Mouse (Mus musculus) cerebellum, postnatal 36 days (tissue): ENCODE results near the gene Zkscan1.
"Not testable (repeated sequence)": the region's sequence is repeated elsewhere in the genome, so short reads cannot be mapped to it uniquely, and the experiment has no call there.

Experiments used
- DNase-seq, 2 experiments: peaks; one replicate each; pipeline ENCODE4 v3.0.0; 2021 to 2022; ENCODE audit warnings: mixed read lengths in 2 of 2

Gene Zkscan1

DNA sequence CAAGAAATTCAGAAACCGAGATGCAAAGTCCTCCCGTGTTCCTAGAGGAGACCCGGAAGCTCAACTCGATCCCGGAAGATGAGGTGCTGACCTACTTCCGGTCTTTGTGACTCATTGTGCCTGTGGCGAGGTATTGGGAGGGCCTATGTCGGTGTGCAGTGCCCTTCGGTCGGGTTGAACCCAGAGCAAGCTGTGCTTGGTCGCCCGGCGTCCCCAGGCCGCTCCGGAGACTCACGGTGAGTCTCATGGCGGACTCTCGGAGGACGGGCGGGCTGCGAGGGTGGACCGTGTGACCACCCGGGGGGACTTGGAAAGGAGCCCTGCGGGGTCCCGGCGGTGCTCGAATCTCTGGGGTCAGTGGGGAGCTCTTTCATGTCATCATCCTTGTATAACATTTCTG lies at the start of gene Zkscan1:
TSS of gene Zkscan1 (plus strand) at position 89 of the 400 bp plus-strand sequence.
- peak; percentile 77 to 80 for DNase-seq

DNA sequence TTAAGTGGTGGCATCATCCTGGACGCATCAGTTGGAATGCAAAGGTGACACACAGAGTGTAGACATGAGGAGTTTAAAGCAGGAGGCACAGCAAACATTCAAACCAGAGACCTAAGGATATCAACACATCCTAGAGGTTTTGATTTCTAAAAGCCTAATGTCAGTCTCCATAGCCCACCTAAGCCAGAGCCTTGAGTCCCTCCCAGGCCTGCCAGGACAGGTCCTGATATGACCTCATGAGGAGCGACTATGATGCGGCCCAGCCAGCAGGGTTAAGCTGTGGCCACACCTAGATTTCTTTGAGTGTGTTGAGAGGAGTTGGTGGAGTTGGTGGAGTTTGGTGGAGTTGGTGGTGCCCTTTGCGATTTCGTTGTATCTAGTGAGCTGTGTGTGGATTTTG lies 32.0 kb upstream of the Zkscan1 start, which contains the start of gene Smok3c:
TSS of gene Smok3c (plus strand) at position 301 of the 400 bp plus-strand sequence.
- not testable (repeated sequence) for DNase-seq

DNA sequence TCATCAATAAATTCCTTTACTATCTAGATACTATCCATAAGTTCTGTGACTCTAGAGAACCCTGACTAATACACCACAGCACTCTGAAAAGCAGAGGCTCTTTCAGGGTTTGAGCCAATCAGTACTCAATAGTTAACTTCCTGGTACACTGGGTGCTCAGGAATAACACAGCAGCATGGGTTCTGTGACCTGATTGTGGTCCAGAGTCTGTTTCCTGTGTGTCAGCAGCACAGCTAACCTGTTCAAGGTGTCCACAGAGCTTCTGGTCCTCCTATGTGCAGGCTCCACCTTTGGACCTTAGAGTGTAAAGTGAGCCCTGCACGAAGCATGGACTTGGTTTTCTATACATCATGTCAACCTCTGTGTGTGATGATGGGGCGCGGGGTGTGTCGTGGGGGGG lies 11.1 kb upstream of the Zkscan1 start:
- no peak for DNase-seq

DNA sequence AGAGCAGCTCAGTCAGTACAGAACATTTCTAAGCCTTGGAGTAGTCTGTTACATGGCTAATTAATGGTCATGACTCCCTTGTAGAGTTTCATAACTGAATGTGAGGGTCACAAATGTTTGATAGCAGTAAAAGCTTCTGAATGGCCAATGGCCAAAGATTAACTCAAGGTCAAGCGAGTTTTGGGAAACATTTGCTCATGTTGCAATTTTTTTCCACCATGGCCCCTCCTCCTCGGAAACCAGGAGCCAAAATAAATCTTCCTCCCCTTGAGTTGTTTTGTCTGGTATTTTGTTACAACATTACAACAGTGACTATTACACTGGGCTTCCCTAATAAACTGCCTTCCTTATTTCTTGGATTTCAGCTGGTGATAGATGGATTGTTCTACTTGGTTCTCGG lies 9.2 kb upstream of the Zkscan1 start:
- no peak for DNase-seq

DNA sequence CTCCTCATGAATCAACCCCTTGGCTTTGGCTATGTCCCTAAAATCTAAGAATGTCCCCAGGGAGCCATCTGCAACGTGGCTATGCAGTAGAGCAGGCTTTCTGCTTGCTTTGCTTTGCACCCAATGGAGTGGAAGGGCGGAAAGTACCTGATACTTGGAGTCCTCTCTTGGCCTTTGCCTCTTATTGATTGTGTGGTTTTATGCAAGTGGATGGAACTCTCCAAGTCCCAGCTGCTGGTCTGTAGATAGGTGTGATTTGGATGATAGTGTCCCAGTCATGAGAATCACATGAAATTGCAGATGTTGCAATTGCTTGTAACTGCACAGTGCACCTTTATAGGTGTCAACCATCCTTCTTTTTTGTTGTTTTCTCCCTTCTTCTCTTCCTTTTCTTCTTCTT lies 8.7 kb upstream of the Zkscan1 start:
- no peak for DNase-seq

DNA sequence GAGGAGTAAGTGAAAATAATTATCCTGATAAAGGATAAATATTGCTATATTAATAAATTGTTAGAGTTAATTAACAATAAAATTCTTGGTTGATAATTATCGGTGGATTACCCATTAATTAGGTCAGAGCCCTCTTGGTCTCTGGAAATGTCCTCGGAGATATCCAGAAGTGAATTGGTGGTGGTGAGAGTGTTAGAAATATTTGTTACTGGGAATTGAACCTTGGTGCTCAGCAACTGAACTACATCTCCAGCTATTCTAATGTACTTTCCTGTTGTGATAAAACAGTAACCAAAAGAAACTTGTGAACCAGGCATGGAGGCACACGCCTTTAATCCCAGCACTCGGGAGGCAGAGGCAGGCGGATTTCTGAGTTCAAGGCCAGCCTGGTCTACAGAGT lies 4.4 kb upstream of the Zkscan1 start:
- DNase-seq: no peak

DNA sequence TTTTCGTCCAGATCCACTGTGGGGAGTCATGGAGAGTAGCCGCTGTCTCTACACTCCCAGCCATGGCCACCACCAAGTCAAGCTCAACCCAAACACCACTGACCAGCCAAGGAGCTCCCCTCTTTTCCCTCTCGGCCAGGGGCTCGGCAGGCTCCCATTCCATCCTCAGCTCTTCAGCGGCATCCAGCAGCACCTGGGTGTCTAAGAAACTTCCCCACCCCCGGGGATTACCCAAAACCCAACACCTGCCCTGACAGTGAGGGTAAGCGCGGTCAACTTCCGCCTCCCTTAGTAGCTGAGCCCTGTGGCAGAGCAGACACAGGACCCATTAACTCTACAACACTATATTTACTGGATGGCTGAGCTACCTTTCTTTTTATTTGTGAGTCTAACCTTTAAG lies 3.4 kb upstream of the Zkscan1 start:
- DNase-seq: no peak

DNA sequence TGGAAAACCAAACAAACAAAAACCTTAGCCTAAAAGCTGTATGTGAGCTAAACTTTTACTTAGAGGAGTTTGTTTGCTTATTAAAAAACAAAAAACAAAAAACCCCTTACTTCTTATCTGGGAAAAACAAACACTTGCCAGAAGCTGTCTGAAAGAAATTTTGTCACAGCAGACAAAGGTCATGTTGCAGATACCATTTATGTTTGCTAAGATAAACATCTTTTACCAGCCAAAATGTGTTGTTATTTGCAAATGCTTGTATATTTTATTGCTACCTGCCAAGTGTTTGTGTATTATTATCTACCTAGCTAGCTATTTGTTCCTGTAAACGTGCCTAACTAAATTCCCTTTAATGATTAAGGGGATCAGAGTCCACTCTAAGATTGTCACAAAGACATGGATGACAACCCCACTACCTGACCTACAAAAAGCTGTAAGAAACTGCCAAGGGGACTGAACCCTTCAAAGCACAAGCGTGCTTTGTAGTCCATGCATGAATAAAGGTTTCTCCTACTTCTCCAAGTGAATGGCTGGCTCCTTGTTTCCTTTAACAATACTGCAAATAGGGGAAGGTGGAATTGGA lies 1.5 kb upstream of the Zkscan1 start:
- DNase-seq: no peak

DNA sequence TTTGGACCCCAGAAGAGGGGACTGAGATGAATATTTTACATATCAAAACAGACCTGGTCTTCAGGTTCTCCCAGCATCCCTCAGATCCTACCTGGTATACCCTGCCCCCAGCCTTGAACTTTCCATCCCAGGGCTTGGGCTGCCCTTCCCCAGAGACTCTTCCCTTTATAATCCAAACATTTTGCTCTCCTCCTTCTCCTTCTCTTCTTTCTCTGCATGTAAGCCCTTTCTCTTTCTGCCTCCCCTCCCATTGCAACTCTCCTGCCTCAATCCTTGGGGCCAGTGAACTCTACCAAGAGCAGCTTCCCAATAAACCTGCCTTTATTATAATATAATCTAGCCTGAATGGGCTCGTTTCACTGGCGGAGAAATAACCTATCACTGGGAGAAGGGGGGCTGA lies 948 bp upstream of the Zkscan1 start:
- no peak for DNase-seq

DNA sequence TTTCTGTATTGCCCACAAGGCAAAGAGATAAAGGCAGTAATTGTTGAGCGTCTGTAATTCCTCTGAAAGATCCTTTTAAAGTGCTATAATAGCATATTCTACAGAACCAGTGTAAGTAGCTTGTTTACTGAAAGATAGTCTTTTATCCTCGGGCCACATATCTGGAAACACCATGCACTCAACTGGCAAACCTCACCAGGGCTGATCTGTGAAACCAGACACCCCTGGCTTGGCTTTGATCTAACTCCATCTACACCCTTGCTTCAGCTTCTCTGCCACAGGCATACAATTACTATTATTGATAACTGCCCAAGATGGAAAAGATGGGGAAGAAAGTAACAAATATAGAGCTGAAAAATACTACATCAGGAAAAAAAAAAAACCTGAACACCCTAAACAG lies 377 bp upstream of the Zkscan1 start:
- DNase-seq: no peak

DNA sequence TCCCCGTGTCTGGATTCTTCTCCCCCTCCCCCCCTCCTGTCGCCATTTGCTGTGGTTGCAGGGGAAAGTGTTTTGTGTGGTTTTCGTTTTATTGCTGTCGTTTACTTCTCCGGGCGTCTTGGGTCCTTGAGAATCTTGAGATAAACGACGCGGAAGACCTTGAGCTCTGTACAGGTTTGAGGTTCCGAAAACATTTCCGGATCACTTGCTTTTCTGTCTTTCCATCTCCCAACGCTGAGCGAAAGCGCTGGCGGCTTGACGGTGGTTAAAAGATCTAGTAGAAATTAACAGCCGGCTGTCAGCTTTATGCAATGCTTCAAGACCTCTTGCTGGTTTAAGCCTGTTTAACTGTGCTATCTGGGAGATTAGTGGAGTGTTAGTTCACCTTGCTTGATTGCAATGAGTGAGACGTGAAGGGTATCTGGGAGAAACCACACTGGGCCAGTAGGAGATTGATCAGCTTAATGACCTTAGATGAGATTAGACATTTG lies 582 bp downstream of the Zkscan1 start:
- DNase-seq: peak in 1 of 2 experiments; percentile 10

DNA sequence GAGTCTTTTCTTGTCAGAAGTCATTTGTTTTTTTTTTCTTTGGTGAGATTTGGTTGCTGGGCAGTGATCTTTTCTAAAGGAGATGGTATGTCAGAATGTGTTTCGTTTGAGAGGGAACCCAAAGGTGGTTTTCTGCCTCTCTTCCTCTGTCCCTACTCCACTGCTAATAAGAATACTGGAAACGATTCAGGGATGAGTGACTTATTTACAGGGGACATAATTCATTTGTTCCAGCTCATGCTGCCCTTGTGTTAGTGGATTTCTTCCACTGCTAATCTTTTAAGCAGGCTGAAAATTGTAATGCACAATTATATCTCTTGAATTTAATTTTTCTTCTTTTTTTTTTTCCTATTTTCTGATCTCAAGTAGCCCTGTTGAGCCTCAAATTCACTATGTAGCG lies 2.0 kb downstream of the Zkscan1 start:
- DNase-seq: no peak

DNA sequence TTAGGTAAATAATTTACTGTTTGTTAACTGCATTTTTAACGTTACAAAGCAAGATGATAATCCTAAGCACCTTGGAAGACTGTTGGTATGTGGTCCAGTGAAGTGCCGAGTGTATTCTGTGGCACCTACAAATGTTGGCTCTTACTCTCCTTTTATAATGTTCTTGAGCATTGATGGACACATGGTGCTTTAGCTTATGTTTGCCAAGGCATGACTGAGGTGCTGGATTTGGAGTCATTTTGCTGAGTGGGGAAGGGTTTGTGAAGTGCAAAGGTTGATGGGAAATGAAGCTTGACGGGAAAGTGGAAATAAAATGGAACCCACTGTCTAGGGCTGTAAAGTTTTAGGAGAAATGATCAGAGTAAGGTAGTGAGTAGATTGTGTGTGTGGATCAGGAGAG lies 3.5 kb downstream of the Zkscan1 start:
- no peak for DNase-seq

DNA sequence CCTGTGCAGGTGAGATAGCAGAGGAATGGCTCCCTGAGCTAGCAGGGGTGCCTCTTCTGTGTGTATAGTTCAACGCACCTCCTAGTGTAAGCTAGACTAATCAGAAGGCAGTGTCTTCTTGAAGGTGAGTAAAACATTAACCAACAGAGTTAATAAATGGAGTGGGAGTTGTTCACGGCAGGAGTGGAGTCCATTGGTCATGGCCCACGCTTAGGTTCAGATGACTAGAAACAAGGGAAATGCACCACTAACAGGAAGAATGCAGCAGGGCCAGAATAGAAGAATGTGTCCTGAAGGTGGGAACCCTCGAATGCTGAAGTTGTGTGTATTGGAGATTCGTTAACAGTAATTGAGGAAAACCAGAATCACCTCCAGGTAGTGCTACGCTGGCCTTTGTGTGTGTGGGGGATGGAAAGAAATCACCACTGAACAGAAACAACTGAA lies 4.2 kb downstream of the Zkscan1 start:
- DNase-seq: no peak

DNA sequence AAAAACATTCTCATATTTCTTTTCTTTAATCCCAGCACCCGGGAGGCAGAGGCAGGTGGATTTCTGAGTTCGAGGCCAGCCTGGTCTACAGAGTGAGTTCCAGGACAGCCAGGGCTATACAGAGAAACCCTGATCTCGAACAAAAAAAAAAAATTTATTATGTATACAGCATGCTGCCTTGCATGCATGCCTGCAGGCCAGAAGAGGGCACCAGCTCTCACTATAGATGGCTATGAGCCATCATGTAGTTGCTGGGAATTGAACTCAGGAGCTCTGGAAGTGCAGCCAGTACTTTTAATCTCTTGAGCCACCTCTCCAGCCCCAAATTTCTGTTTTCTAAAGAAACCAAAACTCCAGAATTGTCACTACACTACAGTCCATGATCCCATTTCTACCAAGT lies 5.4 kb downstream of the Zkscan1 start:
- no peak for DNase-seq

DNA sequence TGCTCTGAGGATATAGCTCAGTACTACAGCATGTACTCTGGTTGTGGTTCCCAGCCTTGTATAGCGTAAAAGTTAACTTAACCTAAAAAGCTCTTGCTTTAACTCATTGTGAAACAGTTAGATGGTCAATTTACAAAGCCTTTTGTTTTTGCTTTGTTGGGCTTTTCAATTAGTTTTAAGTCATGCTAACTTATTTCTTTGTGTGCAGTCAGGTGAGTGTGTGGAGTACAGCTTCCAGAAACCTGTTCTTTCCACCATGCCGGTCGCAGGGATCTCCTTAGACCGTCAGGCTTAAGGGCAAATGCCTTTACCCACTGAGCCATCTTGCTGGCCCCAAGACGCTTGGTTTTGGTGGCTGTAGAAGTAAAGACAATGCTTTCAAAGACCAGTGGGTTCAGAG lies 5.9 kb downstream of the Zkscan1 start:
- DNase-seq: no peak

DNA sequence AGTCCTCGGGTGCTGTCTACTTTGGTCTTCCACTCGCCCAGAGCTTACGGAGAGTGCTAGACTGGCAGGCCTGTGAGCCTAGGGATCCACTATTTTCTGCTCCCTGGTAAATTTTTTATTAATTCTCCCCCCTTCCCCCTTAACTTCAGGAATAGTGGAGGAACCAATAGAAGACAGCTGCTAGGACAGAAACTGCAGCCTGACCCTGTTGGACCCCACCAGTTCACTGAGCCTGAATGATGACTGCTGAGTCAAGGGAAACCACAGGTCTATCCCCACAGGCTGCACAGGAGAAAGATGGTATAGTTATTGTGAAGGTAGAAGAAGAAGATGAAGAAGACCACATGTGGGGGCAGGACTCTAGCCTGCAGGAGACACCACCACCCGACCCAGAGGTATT lies 7.9 kb downstream of the Zkscan1 start:
- DNase-seq: no peak

DNA sequence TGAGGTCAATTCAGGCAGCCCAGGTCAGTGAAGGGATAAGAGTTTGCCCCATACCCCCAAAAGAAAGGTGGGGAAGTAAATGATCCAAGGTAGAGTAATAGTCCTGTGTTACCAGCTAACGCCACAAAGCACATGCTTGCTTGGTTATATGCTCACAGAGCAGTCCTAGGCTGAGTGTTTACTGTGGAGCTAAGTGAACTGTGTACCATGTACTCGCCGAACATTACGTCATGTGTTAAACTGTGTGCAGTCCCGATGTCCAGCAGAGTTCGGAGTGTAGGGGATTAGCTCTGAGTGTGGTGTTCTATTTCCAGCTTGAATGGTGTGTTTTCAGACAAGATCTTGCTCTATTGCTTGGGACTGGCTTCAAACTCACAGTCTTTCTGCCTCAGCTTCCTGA lies 9.6 kb downstream of the Zkscan1 start:
- no peak for DNase-seq

DNA sequence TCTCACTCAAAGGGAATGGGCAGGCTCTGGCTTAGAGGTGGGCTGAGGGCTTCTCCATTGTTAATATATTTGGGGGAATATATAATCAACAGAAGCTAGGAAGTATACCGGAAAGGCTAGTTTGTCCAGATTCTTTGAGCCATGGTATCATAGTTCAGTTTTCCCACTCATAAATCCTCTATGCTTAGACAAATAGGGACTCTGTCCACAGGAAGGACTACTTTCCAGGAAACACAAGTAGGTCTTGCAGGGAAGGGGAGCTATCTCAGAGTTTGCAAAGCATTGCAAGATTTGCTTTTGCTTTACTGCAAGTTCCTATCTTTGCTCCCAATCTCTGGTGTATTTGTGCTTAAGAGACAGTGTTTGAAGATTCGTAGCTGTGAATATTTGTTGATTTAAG lies 20.1 kb downstream of the Zkscan1 start:
- DNase-seq: no peak

DNA sequence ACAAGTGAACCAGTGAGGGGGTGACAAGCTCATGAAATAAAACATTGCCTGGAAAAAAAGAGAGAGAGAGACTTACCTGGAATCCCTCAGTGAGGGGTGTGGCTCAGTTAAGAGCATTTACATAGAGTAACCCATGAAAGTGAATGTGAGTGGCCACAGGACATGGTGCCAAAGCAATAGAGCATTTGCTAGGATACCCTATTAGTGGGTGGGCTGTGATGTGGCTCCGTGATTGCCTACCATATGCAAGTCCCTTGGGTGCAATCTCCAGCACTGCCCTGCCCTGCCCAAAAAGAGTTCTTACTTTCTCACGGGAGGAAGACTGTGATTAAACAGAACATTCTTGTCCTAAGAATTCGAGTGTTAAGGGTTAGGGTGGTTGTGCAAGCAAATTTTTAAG lies 22.2 kb downstream of the Zkscan1 start:
- no peak for DNase-seq

DNA sequence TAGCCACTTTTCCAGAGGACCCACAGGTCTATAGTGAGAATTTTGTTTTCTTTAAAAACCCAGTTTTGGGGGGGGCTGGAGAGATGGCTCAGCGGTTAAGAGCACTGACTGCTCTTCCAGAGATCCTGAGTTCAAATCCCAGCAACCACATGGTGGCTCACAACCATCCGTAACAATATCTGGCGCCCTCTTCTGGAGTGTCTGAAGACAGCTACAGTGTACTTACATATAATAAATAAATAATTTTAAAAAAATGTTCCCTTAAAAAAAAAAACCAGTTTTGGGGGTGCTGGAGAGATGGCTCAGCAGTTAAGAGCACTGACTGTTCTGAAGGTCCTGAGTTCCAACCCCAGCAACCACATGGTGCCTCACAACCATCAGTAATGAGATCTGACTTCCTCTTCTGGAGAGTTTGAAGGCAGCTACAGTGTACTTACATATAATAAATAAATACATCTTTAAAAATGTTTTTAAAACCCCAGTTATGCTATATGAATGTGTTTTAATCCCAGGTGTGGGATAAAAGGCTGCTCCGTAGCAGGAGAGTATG lies 25.0 kb downstream of the Zkscan1 start:
- not testable (repeated sequence) for DNase-seq

DNA sequence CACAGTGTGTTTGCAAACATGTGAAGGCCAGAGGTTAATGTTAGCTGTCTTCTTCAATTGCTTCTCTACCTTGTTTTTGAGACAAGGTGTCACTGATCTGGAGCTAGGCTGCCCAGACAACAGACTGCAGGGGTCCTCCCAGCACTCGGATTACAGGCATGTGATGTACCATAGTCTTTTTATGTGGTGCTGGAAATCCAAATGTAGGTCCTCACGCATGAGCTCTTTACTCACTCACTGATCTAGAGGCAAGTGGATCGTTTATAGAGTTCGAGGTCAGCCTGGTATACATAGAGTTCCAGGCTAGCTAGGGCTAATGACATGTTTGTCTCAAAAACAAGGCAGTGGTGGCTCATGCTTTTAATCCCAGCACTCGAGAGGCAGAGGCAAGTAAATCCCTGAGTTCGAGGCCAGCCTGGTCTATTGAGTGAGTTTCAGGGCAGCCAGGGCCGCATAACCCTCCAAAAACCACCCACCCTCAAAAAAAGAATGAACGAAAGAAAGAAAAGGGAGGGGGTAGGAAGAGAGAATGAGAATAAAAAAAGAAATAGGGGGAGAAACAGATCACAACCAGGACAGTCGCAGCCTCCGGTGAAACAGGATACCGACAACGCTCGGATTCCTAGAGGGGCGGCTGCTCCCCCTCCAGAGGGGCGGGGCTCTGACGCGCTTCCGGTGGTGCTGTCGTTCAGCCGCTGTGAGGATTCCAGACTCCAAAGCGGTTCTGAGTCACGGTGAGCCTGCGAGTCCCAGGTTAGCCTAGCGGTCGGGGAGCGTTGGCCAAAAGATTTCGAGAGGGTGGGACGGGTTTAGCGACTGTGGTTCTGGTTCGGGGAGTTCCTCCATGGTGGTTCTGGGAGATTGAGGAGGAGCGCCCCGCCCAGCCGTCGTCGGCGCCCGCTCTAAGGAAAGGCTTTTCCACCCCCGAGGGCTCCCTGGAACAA lies 31.6 kb downstream of the Zkscan1 start, which contains the start of gene Zscan21:
TSS of gene Zscan21 (plus strand) at position 649 of the 944 bp plus-strand sequence.
- DNase-seq: peak; percentile 84 to 88

DNA sequence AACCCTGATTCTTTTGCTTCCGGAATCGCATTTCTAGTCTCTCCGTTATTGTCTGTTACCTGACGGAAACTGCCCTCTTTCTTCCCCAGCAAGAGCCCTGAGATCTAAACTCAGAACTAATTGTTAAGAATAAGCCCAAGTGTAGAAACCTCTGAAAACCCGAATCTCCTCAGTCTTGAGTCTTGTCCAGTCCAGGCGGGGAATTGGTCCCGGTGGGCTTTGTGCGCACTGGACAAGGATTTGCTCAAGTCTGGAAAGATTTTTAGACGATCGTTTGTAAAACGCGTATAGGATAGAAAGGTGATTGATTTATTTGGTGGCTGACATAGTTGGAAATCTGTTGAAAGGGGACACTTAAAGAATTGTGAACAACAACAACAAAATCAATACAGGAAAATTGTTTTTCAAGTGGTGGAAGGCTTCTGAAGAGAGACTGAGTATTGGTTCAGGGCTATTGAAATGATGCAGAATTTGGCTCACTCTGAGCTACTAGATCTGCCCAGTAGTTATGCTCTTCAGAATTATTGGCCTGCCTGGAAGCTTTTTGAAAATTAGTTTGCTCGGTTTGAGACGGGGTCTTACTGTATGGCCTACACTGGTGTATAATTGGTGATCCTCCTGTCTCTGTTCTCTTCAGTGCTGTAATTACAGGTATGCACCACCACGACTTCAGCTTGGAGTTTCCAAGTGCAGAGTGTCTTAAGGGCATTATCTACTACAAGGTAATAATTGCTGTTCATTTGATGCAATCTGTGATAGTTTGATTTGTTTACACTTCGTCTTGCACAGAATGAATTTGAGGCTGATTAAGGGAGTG lies 32.5 kb downstream of the Zkscan1 start:
- DNase-seq: no peak
